Mouse (Mus musculus): ENCODE measurements at regions not wholly inside any gene's neighbourhood (a gene's known extent, or its start where the extent isn't known, plus 50 kb on each side); places are given as distances from the start of the nearest gene placed in this dataset.

- TF ChIP-seq GATA1 (IDR thresholded peaks at IDR 0.05; ENCODE audit: low read depth, low read length) (no peak), POLR2A (IDR thresholded peaks at IDR 0.05; ENCODE audit: control insufficient read depth in 1 of 2, insufficient read depth in 1 of 2, low read depth in 1 of 2, low read length in 2 of 2, poor library complexity in 1 of 2) (no peak), GABPA (IDR thresholded peaks at IDR 0.05; ENCODE audit: low read depth, low read length) (no peak), MYC (IDR thresholded peaks at IDR 0.05; ENCODE audit: low read depth, low read length) (no peak)
Observed at GRCm38 (mm10) chr3:105151475-105152157, 85.0 kb downstream of the 4930564D02Rik start.
